Mouse (Mus musculus) neural tube, embryonic 11.5 days (tissue): Measurements from ENCODE around the gene Sec14l2. TPM values are rescaled to one million over a fixed set of nuclear protein-coding genes. Genes with fewer than 3 reads are reported as not detected.

ENCODE experiments used
- ATAC-seq: fragments of 200-750 bp; cut with Nextera tagmentation; 2 replicates; pipeline ENCODE4 v1.8.0; 2017; ENCODE audit warnings: moderate number of reproducible peaks, mild to moderate bottlenecking, moderate TSS enrichment, moderate library complexity; ENCODE audit not compliant: insufficient read depth, low FRiP score, low TSS enrichment
- DNase-seq: peaks from one replicate; pipeline ENCODE4 v3.0.0-alpha.2; 2015; ENCODE audit warnings: low spot score
- H3K27ac ChIP-seq: fragments of 300-500 bp; sonication (generic); 2 replicates; pipeline ENCODE4 v1.5.1; 2014; ENCODE audit warnings: low read depth, mild to moderate bottlenecking, low read length
- H3K27me3 ChIP-seq: fragments of 300-500 bp; sonication (generic); 2 replicates; pipeline ENCODE4 v1.6.1; 2014; ENCODE audit warnings: mild to moderate bottlenecking, low read length, mixed read lengths; ENCODE audit not compliant: control insufficient read depth, insufficient read depth
- H3K36me3 ChIP-seq: fragments of 300-500 bp; sonication (generic); 2 replicates; pipeline ENCODE4 v1.6.1; 2014; ENCODE audit warnings: mild to moderate bottlenecking, low read length, moderate library complexity, mixed read lengths; ENCODE audit not compliant: control insufficient read depth, insufficient read depth
- H3K4me1 ChIP-seq: fragments of 300-500 bp; sonication (generic); 2 replicates; pipeline ENCODE4 v1.6.1; 2014; ENCODE audit warnings: low read length, mixed read lengths; ENCODE audit not compliant: control insufficient read depth, insufficient read depth
- H3K4me2 ChIP-seq: fragments of 300-500 bp; sonication (generic); 2 replicates; pipeline ENCODE4 v1.6.1; 2014; ENCODE audit warnings: low read depth, mild to moderate bottlenecking, moderate library complexity
- H3K4me3 ChIP-seq: fragments of 300-500 bp; sonication (generic); 2 replicates; pipeline ENCODE4 v1.5.1; 2014; ENCODE audit warnings: low read depth, low read length
- H3K9ac ChIP-seq: fragments of 300-500 bp; sonication (generic); 2 replicates; pipeline ENCODE4 v1.6.1; 2014; ENCODE audit warnings: mild to moderate bottlenecking, low read length
- H3K9me3 ChIP-seq: fragments of 300-500 bp; sonication (generic); 2 replicates; pipeline ENCODE4 v1.6.1; 2016; ENCODE audit warnings: low read length; ENCODE audit not compliant: control insufficient read depth
- WGBS: fragments of 180-500 bp; shearing (Covaris S2); extraction: QIAGEN DNeasy Blood & Tissue Kit; methylation state at CpG from one replicate; pipeline ENCODE4 v1.1.7; 2014; 5-methylcytosine and 5-hydroxymethylcytosine counted together
- polyA plus RNA-seq: library from polyadenylated mRNA; unstranded; fragments of >200 nt; fragmentation: Nextera tagmentation; extraction: Ambion mirVana; gene quantifications from 2 replicates; pipeline ENCODE4 v1.2.1, GENCODE M21; 2014

The Sec14l2 gene
- polyA plus RNA-seq, 1 experiment from 2014 or later, result 2.3 TPM

- Histone ChIP-seq H3K36me3 (no peaks in the 10 kb centered on the region), H3K9ac (no peak overlapping the region)
Observed at GRCm38 (mm10) chr11:4098816-4099215, 24.4 kb downstream of the Sec14l2 start.

GRCm38 (mm10) chr11:4098120-4098519 is 25.1 kb downstream of the Sec14l2 start:
- Histone ChIP-seq H3K36me3 (no peaks in the 10 kb centered on the region), H3K27me3 (no peaks in the 10 kb centered on the region), H3K9me3 (no peaks in the 10 kb centered on the region), H3K4me2 (no peak overlapping the region), H3K9ac (no peak overlapping the region), H3K4me1 (peaks cover 13% of the 10 kb centered on the region), H3K27ac (no peak overlapping the region), H3K4me3 (no peak overlapping the region)
- WGBS, result 74% methylated on average over 8 of the region's 8 CpGs
- no peak for ATAC-seq
- DNase-seq, result no peak

More at GRCm38 (mm10) chr11:4098816-4099215, 24.4 kb downstream of the Sec14l2 start:
- no peak for ATAC-seq
- Histone ChIP-seq H3K4me2 (no peak overlapping the region), H3K9me3 (no peaks in the 10 kb centered on the region), H3K27ac (no peak overlapping the region), H3K27me3 (no peaks in the 10 kb centered on the region), H3K4me1 (peaks cover 13% of the 10 kb centered on the region), H3K4me3 (no peak overlapping the region)
- WGBS, result 81% methylated on average over 7 of the region's 7 CpGs
- DNase-seq, result no peak

- WGBS, result 26% methylated on average over 10 of the region's 10 CpGs
- DNase-seq, result no peak
Observed at GRCm38 (mm10) chr11:4097091-4097621, 26.1 kb downstream of the Sec14l2 start.

GRCm38 (mm10) chr11:4096054-4096984 is 26.9 kb downstream of the Sec14l2 start:
- ATAC-seq (peak; percentile 96), DNase-seq (peak; percentile 99)
- Histone ChIP-seq H3K36me3 (peaks cover 2% of the 10 kb centered on the region; the same call in 1 of the 2 replicates), H3K9ac (peak overlapping the region; percentile 79), H3K9me3 (no peaks in the 10 kb centered on the region), H3K27me3 (no peaks in the 10 kb centered on the region), H3K27ac (peak overlapping the region; percentile 81), H3K4me1 (peaks cover 13% of the 10 kb centered on the region), H3K4me3 (peak overlapping the region; percentile 43), H3K4me2 (peak overlapping the region; percentile 85)
- 5% methylated on average over 45 of the region's 45 CpGs for WGBS

More at GRCm38 (mm10) chr11:4097091-4097621, 26.1 kb downstream of the Sec14l2 start:
- Histone ChIP-seq H3K27ac (peak overlapping the region; percentile 81), H3K4me2 (peak overlapping the region; percentile 85), H3K9me3 (no peaks in the 10 kb centered on the region), H3K4me3 (peak overlapping the region; percentile 43), H3K9ac (peak overlapping the region; percentile 79), H3K36me3 (no peaks in the 10 kb centered on the region; the same call in 1 of the 2 replicates), H3K4me1 (peaks cover 13% of the 10 kb centered on the region), H3K27me3 (no peaks in the 10 kb centered on the region)
- ATAC-seq, result peak; percentile 22

- peak within 1 kb of the TSS; percentile 42 for H3K9ac ChIP-seq
- H3K4me3 ChIP-seq, result peak within 1 kb of the TSS; percentile 52
- peaks cover 13% of the 10 kb centered on the region for H3K4me1 ChIP-seq
- peak within 1 kb of the TSS; percentile 51; the same call in 1 of the 2 replicates for H3K27ac ChIP-seq
- H3K36me3 ChIP-seq, result peaks cover 2% of the 10 kb centered on the region; the same call in 1 of the 2 replicates
- no peak for ATAC-seq
- 9% methylated on average over 33 of the region's 34 CpGs for WGBS
- DNase-seq, result peak; percentile 65
- H3K9me3 ChIP-seq, result no peaks in the 10 kb centered on the region
- peak within 1 kb of the TSS; percentile 85 for H3K4me2 ChIP-seq
- no peaks in the 10 kb centered on the region for H3K27me3 ChIP-seq
Observed at GRCm38 (mm10) chr11:4095171-4096053, 27.8 kb downstream of the Sec14l2 start, which contains the start of gene Mtfp1. Mtfp1 (minus strand) TSS chr11:4095445.

- ATAC-seq, result no peak
- H3K9ac ChIP-seq, result peak overlapping the region; percentile 42
Observed at GRCm38 (mm10) chr11:4094378-4095170, 28.6 kb downstream of the Sec14l2 start.

GRCm38 (mm10) chr11:4093459-4094377 is 29.5 kb downstream of the Sec14l2 start:
- Histone ChIP-seq H3K4me3 (no peak overlapping the region), H3K4me1 (peaks cover 13% of the 10 kb centered on the region), H3K4me2 (no peak overlapping the region), H3K9ac (no peak overlapping the region), H3K9me3 (no peaks in the 10 kb centered on the region), H3K27ac (no peak overlapping the region), H3K36me3 (peaks cover 2% of the 10 kb centered on the region; the same call in 1 of the 2 replicates), H3K27me3 (no peaks in the 10 kb centered on the region)
- DNase-seq (no peak), ATAC-seq (no peak)
- WGBS, result 88% methylated on average over 18 of the region's 18 CpGs

More at GRCm38 (mm10) chr11:4094378-4095170, 28.6 kb downstream of the Sec14l2 start:
- H3K27ac ChIP-seq, result no peak overlapping the region
- H3K4me1 ChIP-seq, result peaks cover 13% of the 10 kb centered on the region
- peaks cover 2% of the 10 kb centered on the region; the same call in 1 of the 2 replicates for H3K36me3 ChIP-seq
- no peaks in the 10 kb centered on the region for H3K27me3 ChIP-seq
- 10% methylated on average over 23 of the region's 24 CpGs for WGBS
- H3K9me3 ChIP-seq, result no peaks in the 10 kb centered on the region
- peak overlapping the region; percentile 52 for H3K4me3 ChIP-seq
- peak overlapping the region; percentile 85 for H3K4me2 ChIP-seq
- DNase-seq, result peak; percentile 58
